ENCODE assay signal across 13 mouse cellular contexts in genomic region chr15:85462138-85462537, GRCm38 (mm10). TPM values are rescaled to one million over a fixed set of nuclear protein-coding genes. Genes with fewer than 3 reads are reported as not detected.
DNase-seq lines count a peak whose midpoint lies in the region; ATAC-seq and TF ChIP-seq lines count a peak whose summit lies in the region.
"Had no signal": no experiment of that assay in that cellular context is flagged by ENCODE, and none has a peak within 500 bp of the region (broad histone marks: within the 10 kb centered on the region; RNA-seq: fewer than 3 reads in every experiment).

No protein-coding gene starts in this region.

- no peak overlapping the region for H3K4me3 ChIP-seq in left cerebral cortex, adult 2 months
- H3K4me3 ChIP-seq in forebrain, embryonic 10.5 days: peak overlapping the region; percentile 23; the same call in 1 of the 2 replicates
- no peak overlapping the region for H3K4me3 ChIP-seq in hindbrain, embryonic 10.5 days
- H3K4me3 ChIP-seq in midbrain, embryonic 16.5 days (ENCODE audit: low read depth, low read length): no peak overlapping the region
- H3K4me3 ChIP-seq: liver, embryonic 15.5 days had no signal

- peaks cover 64% of the 10 kb centered on the region for H3K27me3 ChIP-seq in forebrain, embryonic 10.5 days (ENCODE audit: poor library complexity, severe bottlenecking)
- H3K27me3 ChIP-seq in hindbrain, embryonic 10.5 days (ENCODE audit: insufficient read depth, poor library complexity, severe bottlenecking): peaks cover 13% of the 10 kb centered on the region
- H3K27me3 ChIP-seq in midbrain, embryonic 16.5 days (ENCODE audit: control insufficient read depth, insufficient read depth, low read depth, low read length): no peaks in the 10 kb centered on the region
- H3K27me3 ChIP-seq: liver, embryonic 15.5 days had no signal

- WGBS in forebrain, embryonic 10.5 days: 70% methylated on average over 4 of the region's 4 CpGs
- WGBS in hindbrain, embryonic 10.5 days: 56% methylated on average over 4 of the region's 4 CpGs
- 32% methylated on average over 4 of the region's 4 CpGs for WGBS in midbrain, embryonic 16.5 days

- H3K4me2 ChIP-seq in midbrain, embryonic 16.5 days (ENCODE audit: low read length): no peak overlapping the region
- H3K4me2 ChIP-seq: liver, embryonic 15.5 days had no signal

- H3K27ac ChIP-seq in left cerebral cortex, adult 2 months: peak overlapping the region; percentile 25; the same call in 1 of the 2 replicates
- peak overlapping the region; percentile 90 for H3K27ac ChIP-seq in forebrain, embryonic 10.5 days
- H3K27ac ChIP-seq in hindbrain, embryonic 10.5 days: peak overlapping the region; percentile 87
- peak overlapping the region; percentile 66 for H3K27ac ChIP-seq in midbrain, embryonic 16.5 days (ENCODE audit: low read length)
- H3K27ac ChIP-seq: liver, embryonic 15.5 days had no signal

- H3K9ac ChIP-seq in midbrain, embryonic 16.5 days (ENCODE audit: low read depth, low read length): no peak overlapping the region
- H3K9ac ChIP-seq: liver, embryonic 15.5 days had no signal

- no peak for DNase-seq in left cerebral cortex, adult 2 months (ENCODE audit: extremely low spot score in 1 of 2, low spot score in 2 of 2)
- DNase-seq in left cerebral cortex, postnatal 14 days (ENCODE audit: low spot score in 2 of 2): no peak
- no peak for DNase-seq in forebrain, embryonic 10.5 days (ENCODE audit: extremely low spot score, low spot score)
- DNase-seq in hindbrain, embryonic 10.5 days (ENCODE audit: low spot score): no peak
- DNase-seq in urinary bladder, postnatal 10 days (ENCODE audit: low spot score): no peak
- no peak for DNase-seq in embryo, embryonic 9.5 days (ENCODE audit: extremely low spot score)
- no peak for DNase-seq in embryo, embryonic 10 days (ENCODE audit: low spot score)
- DNase-seq: gastrocnemius, postnatal 14 days; kidney, postnatal 10 days had no signal

- peaks cover 37% of the 10 kb centered on the region for H3K36me3 ChIP-seq in forebrain, embryonic 10.5 days (replicated peaks)
- H3K36me3 ChIP-seq in hindbrain, embryonic 10.5 days: peaks cover 37% of the 10 kb centered on the region
- H3K36me3 ChIP-seq in midbrain, embryonic 16.5 days (ENCODE audit: control insufficient read depth, insufficient read depth, low read length): peaks cover 14% of the 10 kb centered on the region; the same call in 1 of the 2 replicates

- TF ChIP-seq CTCF in left cerebral cortex, adult 2 months (IDR thresholded peaks at IDR 0.05): no peak

- intact Hi-C loops in left cerebral cortex, adult 2 months (cut with DNase I): loop anchor here (1.0 kb wide), 1 partner anchor 59 kb away; no protein-coding TSS in a partner anchor
- intact Hi-C loops in left cerebral cortex, postnatal 14 days (cut with DNase I): no loop called here

- ATAC-seq in midbrain, embryonic 16.5 days: no peak

- no peaks in the 10 kb centered on the region for H3K9me3 ChIP-seq in forebrain, embryonic 10.5 days
- H3K9me3 ChIP-seq in hindbrain, embryonic 10.5 days: no peaks in the 10 kb centered on the region
- H3K9me3 ChIP-seq in midbrain, embryonic 16.5 days (replicated peaks; ENCODE audit: control insufficient read depth, low read length, poor library complexity, severe bottlenecking): no peaks in the 10 kb centered on the region
- H3K9me3 ChIP-seq: liver, embryonic 15.5 days had no signal

- H3K4me1 ChIP-seq in forebrain, embryonic 10.5 days: peaks cover 99% of the 10 kb centered on the region
- H3K4me1 ChIP-seq in hindbrain, embryonic 10.5 days (replicated peaks): peaks cover 99% of the 10 kb centered on the region
- peaks cover 66% of the 10 kb centered on the region for H3K4me1 ChIP-seq in midbrain, embryonic 16.5 days (ENCODE audit: control insufficient read depth, insufficient read depth, low read length)
- H3K4me1 ChIP-seq: liver, embryonic 15.5 days had no signal

RNA-seq across cellular contexts. Expression of gene 7530416G11Rik, which starts 40.9 kb away (rescaled TPM):
- not detected for total RNA-seq in left cerebral cortex, adult 2 months (2021)
- total RNA-seq in left cerebral cortex, postnatal 14 days (2021): not detected
- not detected in 2 replicates for polyA plus RNA-seq in forebrain, embryonic 10.5 days (2016; fragmentation: Nextera tagmentation; extraction: Ambion mirVana)
- not detected in 2 replicates for polyA plus RNA-seq in hindbrain, embryonic 10.5 days (2016; fragmentation: Nextera tagmentation; extraction: Ambion mirVana)
- polyA plus RNA-seq in midbrain, embryonic 16.5 days (2015; fragmentation: Nextera tagmentation; extraction: Ambion mirVana): not detected in 2 replicates
- total RNA-seq: gastrocnemius, postnatal 14 days; heart, postnatal 36 days; left cerebral cortex, postnatal 10 days had no signal
- polyA plus RNA-seq: liver, embryonic 15.5 days had no signal

Comparison
In these comparisons a context has a peak if more than half of its experiments do, and no peak if none do; other contexts are left out.
1. H3K27ac ChIP-seq: peak in every context shown above with its lines; median percentile 90 in forebrain, embryonic 10.5 days; 87 in hindbrain, embryonic 10.5 days; 66 in midbrain, embryonic 16.5 days; 25 in left cerebral cortex, adult 2 months.